Mouse (Mus musculus): ENCODE results near the gene Grid2ip. TPM values are rescaled to one million over a fixed set of nuclear protein-coding genes. Genes with fewer than 3 reads are reported as not detected.
A peak's percentile ranks its signal among the peaks of the same experiment; 100 is the strongest.
"Not testable (repeated sequence)": the region's sequence is repeated elsewhere in the genome, so short reads cannot be mapped to it uniquely, and the experiment has no call there.

Grid2ip gene
- polyA plus RNA-seq, 1 experiment from 2014 or later: 0.42 TPM

GRCm38 (mm10) chr5:143370416-143371145, 13.4 kb downstream of the Grid2ip start:
- Histone ChIP-seq H3K27ac (ENCODE audit: low read depth, low read length) (no peak overlapping the region), H3K9ac (ENCODE audit: low read depth, low read length) (no peak overlapping the region), H3K27me3 (ENCODE audit: control insufficient read depth, insufficient read depth, low read length) (peaks cover 72% of the 10 kb centered on the region), H3K4me3 (ENCODE audit: low read depth, low read length) (no peak overlapping the region), H3K9me3 (ENCODE audit: control insufficient read depth, low read length) (no peaks in the 10 kb centered on the region), H3K4me2 (replicated peaks; ENCODE audit: low read depth, low read length) (no peak overlapping the region; the same call in 1 of the 2 replicates), H3K4me1 (replicated peaks; ENCODE audit: control insufficient read depth, insufficient read depth, low read length) (peaks cover 5% of the 10 kb centered on the region), H3K36me3 (ENCODE audit: control insufficient read depth, insufficient read depth, low read length) (no peaks in the 10 kb centered on the region)
- WGBS: 29% methylated on average over 17 of the region's 17 CpGs
- ATAC-seq (ENCODE audit: low FRiP score): no peak
- no peak for DNase-seq (ENCODE audit: low spot score)

- H3K9ac ChIP-seq (ENCODE audit: low read depth, low read length): no peak overlapping the region
- H3K36me3 ChIP-seq (ENCODE audit: control insufficient read depth, insufficient read depth, low read length): no peaks in the 10 kb centered on the region
- H3K9me3 ChIP-seq (ENCODE audit: control insufficient read depth, low read length): no peaks in the 10 kb centered on the region
- no peak overlapping the region for H3K27ac ChIP-seq (ENCODE audit: low read depth, low read length)
- H3K27me3 ChIP-seq (ENCODE audit: control insufficient read depth, insufficient read depth, low read length): peaks cover 72% of the 10 kb centered on the region
- no peak overlapping the region for H3K4me2 ChIP-seq (replicated peaks; ENCODE audit: low read depth, low read length)
- WGBS: 41% methylated on average over 4 of the region's 4 CpGs
- DNase-seq (ENCODE audit: low spot score): no peak
- ATAC-seq (ENCODE audit: low FRiP score): no peak
- H3K4me3 ChIP-seq (ENCODE audit: low read depth, low read length): no peak overlapping the region
- H3K4me1 ChIP-seq (replicated peaks; ENCODE audit: control insufficient read depth, insufficient read depth, low read length): peaks cover 5% of the 10 kb centered on the region
Observed at GRCm38 (mm10) chr5:143371146-143371510, 14.0 kb downstream of the Grid2ip start.

GRCm38 (mm10) chr5:143372818-143373217, 15.7 kb downstream of the Grid2ip start:
- no peak for ATAC-seq (ENCODE audit: low FRiP score)
- H3K36me3 ChIP-seq (ENCODE audit: control insufficient read depth, insufficient read depth, low read length): no peaks in the 10 kb centered on the region
- 3% methylated on average over 35 of the region's 35 CpGs for WGBS
- H3K4me1 ChIP-seq (replicated peaks; ENCODE audit: control insufficient read depth, insufficient read depth, low read length): peaks cover 5% of the 10 kb centered on the region
- peak overlapping the region; percentile 37 for H3K4me2 ChIP-seq (replicated peaks; ENCODE audit: low read depth, low read length)
- no peaks in the 10 kb centered on the region for H3K9me3 ChIP-seq (ENCODE audit: control insufficient read depth, low read length)
- DNase-seq (ENCODE audit: low spot score): peak; percentile 56
- peak overlapping the region; percentile 4; the same call in 1 of the 2 replicates for H3K9ac ChIP-seq (ENCODE audit: low read depth, low read length)
- H3K27me3 ChIP-seq (ENCODE audit: control insufficient read depth, insufficient read depth, low read length): peaks cover 72% of the 10 kb centered on the region
- peak overlapping the region; percentile 20; the same call in 1 of the 2 replicates for H3K4me3 ChIP-seq (ENCODE audit: low read depth, low read length)
- no peak overlapping the region for H3K27ac ChIP-seq (ENCODE audit: low read depth, low read length)

GRCm38 (mm10) chr5:143375242-143375641, 18.1 kb downstream of the Grid2ip start:
- ATAC-seq (ENCODE audit: low FRiP score): no peak
- Histone ChIP-seq H3K27me3 (ENCODE audit: control insufficient read depth, insufficient read depth, low read length) (peaks cover 48% of the 10 kb centered on the region), H3K9ac (ENCODE audit: low read depth, low read length) (no peak overlapping the region), H3K27ac (ENCODE audit: low read depth, low read length) (no peak overlapping the region), H3K4me3 (ENCODE audit: low read depth, low read length) (no peak overlapping the region), H3K9me3 (ENCODE audit: control insufficient read depth, low read length) (no peaks in the 10 kb centered on the region), H3K36me3 (ENCODE audit: control insufficient read depth, insufficient read depth, low read length) (no peaks in the 10 kb centered on the region), H3K4me2 (replicated peaks; ENCODE audit: low read depth, low read length) (no peak overlapping the region), H3K4me1 (replicated peaks; ENCODE audit: control insufficient read depth, insufficient read depth, low read length) (no peaks in the 10 kb centered on the region; the same call in 1 of the 2 replicates)
- 10% methylated on average over 21 of the region's 21 CpGs for WGBS
- DNase-seq (ENCODE audit: low spot score): peak; percentile 85

GRCm38 (mm10) chr5:143376156-143376555, 19.0 kb downstream of the Grid2ip start:
- Histone ChIP-seq H3K4me2 (replicated peaks; ENCODE audit: low read depth, low read length) (no peak overlapping the region), H3K9me3 (ENCODE audit: control insufficient read depth, low read length) (no peaks in the 10 kb centered on the region), H3K27me3 (ENCODE audit: control insufficient read depth, insufficient read depth, low read length) (peaks cover 39% of the 10 kb centered on the region), H3K36me3 (ENCODE audit: control insufficient read depth, insufficient read depth, low read length) (no peaks in the 10 kb centered on the region), H3K27ac (ENCODE audit: low read depth, low read length) (no peak overlapping the region), H3K9ac (ENCODE audit: low read depth, low read length) (no peak overlapping the region), H3K4me1 (replicated peaks; ENCODE audit: control insufficient read depth, insufficient read depth, low read length) (no peaks in the 10 kb centered on the region; the same call in 1 of the 2 replicates), H3K4me3 (ENCODE audit: low read depth, low read length) (no peak overlapping the region)
- no peak for ATAC-seq (ENCODE audit: low FRiP score)
- WGBS: 83% methylated on average over 4 of the region's 4 CpGs
- DNase-seq (ENCODE audit: low spot score): no peak

GRCm38 (mm10) chr5:143386797-143387621, 29.9 kb downstream of the Grid2ip start:
- Histone ChIP-seq H3K4me2 (replicated peaks; ENCODE audit: low read depth, low read length) (peak overlapping the region; percentile 38), H3K4me1 (replicated peaks; ENCODE audit: control insufficient read depth, insufficient read depth, low read length) (no peaks in the 10 kb centered on the region; the same call in 1 of the 2 replicates), H3K9me3 (ENCODE audit: control insufficient read depth, low read length) (no peaks in the 10 kb centered on the region), H3K27ac (ENCODE audit: low read depth, low read length) (no peak overlapping the region), H3K4me3 (ENCODE audit: low read depth, low read length) (peak overlapping the region; percentile 20), H3K9ac (ENCODE audit: low read depth, low read length) (no peak overlapping the region), H3K36me3 (ENCODE audit: control insufficient read depth, insufficient read depth, low read length) (no peaks in the 10 kb centered on the region), H3K27me3 (ENCODE audit: control insufficient read depth, insufficient read depth, low read length) (peaks cover 10% of the 10 kb centered on the region)
- DNase-seq (ENCODE audit: low spot score): peak; percentile 36
- 0 out of 2 replicates have a peak, but pooled peaks have one; percentile 25 for ATAC-seq (ENCODE audit: low FRiP score)
- whole genome bisulfite sequencing: 10% methylated on average over 39 of the region's 39 CpGs

- WGBS: 80% methylated on average over 7 of the region's 7 CpGs
- H3K27me3 ChIP-seq (ENCODE audit: control insufficient read depth, insufficient read depth, low read length): no peaks in the 10 kb centered on the region
- no peak overlapping the region for H3K4me3 ChIP-seq (ENCODE audit: low read depth, low read length)
- H3K9ac ChIP-seq (ENCODE audit: low read depth, low read length): no peak overlapping the region
- no peaks in the 10 kb centered on the region for H3K9me3 ChIP-seq (ENCODE audit: control insufficient read depth, low read length)
- no peaks in the 10 kb centered on the region for H3K36me3 ChIP-seq (ENCODE audit: control insufficient read depth, insufficient read depth, low read length)
- no peak for ATAC-seq (ENCODE audit: low FRiP score)
- DNase-seq (ENCODE audit: low spot score): no peak
- no peak overlapping the region for H3K4me2 ChIP-seq (replicated peaks; ENCODE audit: low read depth, low read length)
- H3K27ac ChIP-seq (ENCODE audit: low read depth, low read length): no peak overlapping the region
- H3K4me1 ChIP-seq (replicated peaks; ENCODE audit: control insufficient read depth, insufficient read depth, low read length): no peaks in the 10 kb centered on the region
Observed at GRCm38 (mm10) chr5:143394184-143394583, 37.0 kb downstream of the Grid2ip start.

GRCm38 (mm10) chr5:143394966-143395365, 37.8 kb downstream of the Grid2ip start:
- H3K36me3 ChIP-seq (ENCODE audit: control insufficient read depth, insufficient read depth, low read length); H3K27ac ChIP-seq (ENCODE audit: low read depth, low read length); H3K9me3 ChIP-seq (ENCODE audit: control insufficient read depth, low read length); H3K27me3 ChIP-seq (ENCODE audit: control insufficient read depth, insufficient read depth, low read length); H3K4me2 ChIP-seq (replicated peaks; ENCODE audit: low read depth, low read length); H3K9ac ChIP-seq (ENCODE audit: low read depth, low read length); ATAC-seq (ENCODE audit: low FRiP score); H3K4me1 ChIP-seq (replicated peaks; ENCODE audit: control insufficient read depth, insufficient read depth, low read length); H3K4me3 ChIP-seq (ENCODE audit: low read depth, low read length): not testable (repeated sequence)
- WGBS: 89% methylated on average over 2 of the region's 2 CpGs
- peak; percentile 28 for DNase-seq (ENCODE audit: low spot score)
